Mouse (Mus musculus) liver, adult 10 weeks (tissue): ENCODE data around the gene Olfr1155. TPM values are rescaled to one million over a fixed set of nuclear protein-coding genes. Genes with fewer than 3 reads are reported as not detected.

Source experiments
- polyA plus RNA-seq: library from polyadenylated mRNA; stranded (reverse); fragments of 350-450 nt; fragmentation: Illumina TruSeq; extraction: RNeasy Lipid Tissue Mini Kit (QIAGEN cat#74804); gene quantifications from one replicate; pipeline ENCODE4 v1.2.3, GENCODE M21; 2014; ENCODE audit warnings: low read depth, low replicate concordance

Gene Olfr1155
- polyA plus RNA-seq = not detected

GRCm38 (mm10) chr2:87945037-87945436, at the start of gene Olfr1155:
Gene Olfr1155, minus strand, starts transcription at chr2:87945137.

GRCm38 (mm10) chr2:87989813-87990212, 44.9 kb upstream of the Olfr1155 start, which contains the start of gene Olfr1158:
Gene Olfr1158, plus strand, starts transcription at chr2:87990113.

DNA sequence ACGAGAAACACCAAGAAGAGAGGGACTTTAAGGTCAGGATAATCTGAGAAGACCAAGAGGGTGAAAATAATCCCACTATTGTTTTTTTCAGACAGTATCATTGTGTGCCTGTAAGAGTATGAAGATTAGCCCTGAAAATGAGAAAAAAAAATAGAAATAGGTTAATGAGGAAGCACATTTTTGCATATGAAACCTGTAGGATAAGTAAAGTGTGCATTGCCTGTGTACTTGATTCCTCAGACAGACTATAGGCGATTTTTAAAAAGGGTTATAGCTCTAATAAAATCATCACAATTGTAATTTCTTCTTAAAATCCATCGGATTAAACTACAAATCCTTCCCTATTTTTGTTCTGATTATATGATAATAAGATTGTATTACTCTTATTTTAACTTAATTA, 29.6 kb upstream of the Olfr1155 start, which contains the start of gene Olfr74:
Olfr74 (minus strand) TSS at position 101 of the 400 bp plus-strand sequence.

DNA sequence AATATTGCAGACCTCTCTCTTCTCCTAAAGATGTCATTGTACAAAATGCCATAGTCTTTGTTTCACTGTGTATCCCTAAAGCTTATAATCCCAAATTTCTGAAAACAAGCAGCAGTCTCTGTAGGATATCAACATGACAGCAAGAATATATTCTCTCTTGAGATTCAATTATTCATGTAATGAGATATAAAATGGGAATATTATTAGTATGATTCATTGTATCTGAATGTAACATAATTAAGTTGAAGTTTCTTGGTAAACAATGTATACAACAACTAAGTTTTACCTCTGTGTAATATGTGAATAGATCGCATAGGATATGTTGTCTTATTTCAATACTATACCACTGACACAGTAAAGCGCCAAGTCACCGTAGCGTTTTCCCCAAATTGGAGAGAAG, 23.3 kb upstream of the Olfr1155 start, which contains the start of gene Olfr1157:
Olfr1157 (minus strand) TSS at position 101 of the 400 bp plus-strand sequence.

DNA sequence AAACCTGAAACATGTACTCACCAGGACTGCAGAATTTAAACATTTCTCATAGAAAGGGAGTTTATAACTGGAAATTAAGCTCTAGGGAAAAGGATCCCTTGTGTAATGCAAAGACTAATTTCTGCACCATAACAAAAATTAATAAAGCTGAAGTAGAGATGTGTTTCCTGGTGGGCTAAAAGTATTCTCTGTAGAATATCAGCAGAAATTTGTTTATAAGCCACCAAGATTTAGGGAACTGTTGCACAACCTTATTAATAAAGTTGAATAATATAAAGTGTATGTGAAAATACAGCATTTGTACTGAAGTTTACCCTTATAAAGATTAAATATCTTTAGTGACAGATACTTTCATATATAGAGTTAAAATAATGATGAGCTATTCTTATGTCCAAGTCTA, 8.1 kb upstream of the Olfr1155 start, which contains the start of gene Olfr1156:
Olfr1156 (minus strand) TSS at position 101 of the 400 bp plus-strand sequence.

DNA sequence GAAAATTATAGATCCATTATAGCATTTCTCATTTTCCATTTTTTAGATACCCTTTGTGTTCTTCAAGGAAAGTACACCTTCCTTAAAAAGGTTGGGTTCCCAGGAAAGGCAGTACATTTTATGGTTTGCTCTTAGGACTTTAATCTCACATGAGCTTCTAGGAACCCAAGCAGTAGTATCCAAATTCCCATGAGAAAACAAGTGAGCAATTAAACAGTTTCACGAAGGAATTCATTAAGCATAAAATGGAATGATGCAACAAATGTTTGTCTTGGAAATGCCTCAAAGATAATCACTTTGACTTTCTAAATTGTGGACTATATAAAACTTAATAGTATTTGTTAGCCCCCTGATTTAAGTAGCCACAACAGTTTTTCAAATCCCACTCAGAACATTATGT, 39.9 kb downstream of the Olfr1155 start, which contains the start of gene Olfr1154:
Olfr1154 (minus strand) TSS at position 101 of the 400 bp plus-strand sequence.

DNA sequence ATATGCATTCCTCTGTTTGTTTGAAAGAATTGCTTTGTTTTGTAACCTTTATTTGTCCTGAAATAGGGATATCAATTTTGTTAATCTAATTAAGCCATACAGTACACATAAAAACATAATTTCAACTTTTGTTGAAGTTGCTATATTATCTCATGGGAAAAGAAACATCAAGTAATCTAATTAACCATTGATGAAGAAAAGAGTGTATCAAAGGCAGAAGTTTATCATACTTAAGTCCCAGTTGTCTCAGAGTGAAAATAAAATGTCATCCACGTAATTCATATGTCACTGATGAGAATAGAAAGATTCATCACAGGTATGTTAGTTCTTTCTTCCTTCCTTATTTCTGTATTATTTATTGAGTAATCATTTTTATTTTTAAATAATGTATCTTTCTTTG, 50.3 kb downstream of the Olfr1155 start, which contains the start of gene Olfr1153:
Olfr1153 (plus strand) TSS at position 301 of the 400 bp plus-strand sequence.

Other genes starting within 250 kb of the Olfr1155 start
- not detected for gene Olfr1137, start 232.0 kb downstream of the Olfr1155 start, polyA plus RNA-seq
- not detected for gene Olfr1138, start 205.2 kb downstream of the Olfr1155 start, polyA plus RNA-seq
- not detected for gene Olfr1140, start 201.4 kb downstream of the Olfr1155 start, polyA plus RNA-seq
- not detected for gene Olfr1141, start 191.1 kb downstream of the Olfr1155 start, polyA plus RNA-seq
- not detected for gene Olfr152, start 165.7 kb downstream of the Olfr1155 start, polyA plus RNA-seq
- not detected for gene Olfr1143, start 144.5 kb downstream of the Olfr1155 start, polyA plus RNA-seq
- not detected for gene Olfr1145, start 135.3 kb downstream of the Olfr1155 start, polyA plus RNA-seq
- not detected for gene Olfr1148, start 114.6 kb downstream of the Olfr1155 start, polyA plus RNA-seq
- gene Olfr1150-ps1, start 101.1 kb downstream of the Olfr1155 start, polyA plus RNA-seq = not detected
- gene Olfr1151, start 89.3 kb downstream of the Olfr1155 start, polyA plus RNA-seq = not detected
- gene Olfr1152, start 78.6 kb downstream of the Olfr1155 start, polyA plus RNA-seq = not detected
- not detected for gene Olfr1153, start 50.2 kb downstream of the Olfr1155 start, polyA plus RNA-seq
- not detected for gene Olfr1154, start 40.0 kb downstream of the Olfr1155 start, polyA plus RNA-seq
- not detected for gene Olfr1156, start 8.0 kb upstream of the Olfr1155 start, polyA plus RNA-seq
- gene Olfr1157, start 23.2 kb upstream of the Olfr1155 start, polyA plus RNA-seq = not detected
- not detected for gene Olfr74, start 29.5 kb upstream of the Olfr1155 start, polyA plus RNA-seq
- not detected for gene Olfr1158, start 45.0 kb upstream of the Olfr1155 start, polyA plus RNA-seq
- not detected for gene Olfr1160, start 63.1 kb upstream of the Olfr1155 start, polyA plus RNA-seq
- not detected for gene Olfr1161, start 77.6 kb upstream of the Olfr1155 start, polyA plus RNA-seq
- gene Olfr73, start 92.6 kb upstream of the Olfr1155 start, polyA plus RNA-seq = not detected
- not detected for gene Olfr1162, start 106.0 kb upstream of the Olfr1155 start, polyA plus RNA-seq
- gene Olfr1163, start 126.7 kb upstream of the Olfr1155 start, polyA plus RNA-seq = not detected
- gene Olfr1164, start 148.8 kb upstream of the Olfr1155 start, polyA plus RNA-seq = not detected
- not detected for gene Olfr1166, start 183.1 kb upstream of the Olfr1155 start, polyA plus RNA-seq
- not detected for gene Olfr1167, start 210.1 kb upstream of the Olfr1155 start, polyA plus RNA-seq
- not detected for gene Olfr1168, start 236.7 kb upstream of the Olfr1155 start, polyA plus RNA-seq